Comparison of ENCODE assay signal across 9 mouse cellular contexts in the genomic region with DNA sequence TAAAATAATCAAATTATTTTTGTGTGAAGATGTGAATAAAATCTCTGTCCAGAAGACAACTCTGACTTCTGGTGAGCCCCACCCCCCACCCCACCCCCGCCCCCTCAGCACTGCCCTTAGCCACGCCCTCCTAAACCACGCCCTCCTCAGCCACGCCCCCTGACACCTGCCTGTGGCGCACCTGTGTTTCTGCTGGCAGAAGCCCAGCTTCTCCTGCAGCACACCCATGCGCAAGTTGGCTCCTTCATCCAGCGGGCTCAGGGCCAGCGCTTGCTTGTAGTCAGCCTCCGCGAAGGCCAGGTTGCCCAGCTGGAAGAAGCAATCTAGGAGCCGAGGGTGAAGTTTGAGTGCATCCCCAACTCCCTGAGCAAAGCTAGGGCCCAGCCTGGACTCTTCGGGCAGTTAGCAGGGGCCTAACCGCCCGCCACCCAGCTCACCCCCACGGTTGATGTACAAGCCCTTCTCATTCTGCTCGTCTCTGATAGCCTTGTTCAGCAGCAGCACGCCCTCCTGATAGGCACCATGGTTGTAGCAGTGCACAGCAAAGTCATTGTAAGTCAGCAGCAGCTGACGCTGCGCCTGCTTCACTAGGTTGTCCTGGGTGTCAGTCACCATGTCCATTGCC. TPM values are rescaled to one million over a fixed set of nuclear protein-coding genes. Genes with fewer than 3 reads are reported as not detected.
DNase-seq lines count a peak whose midpoint lies in the region; ATAC-seq and TF ChIP-seq lines count a peak whose summit lies in the region.
"Had no signal": no experiment of that assay in that cellular context is flagged by ENCODE, and none has a peak within 500 bp of the region (broad histone marks: within the 10 kb centered on the region; RNA-seq: fewer than 3 reads in every experiment).

No protein-coding gene starts in this region.

- TF ChIP-seq EP300 in lung, postnatal 0 days (IDR thresholded peaks at IDR 0.05) = no peak

- H3K27me3 ChIP-seq in limb, embryonic 14.5 days (ENCODE audit: control insufficient read depth, insufficient read depth, low read length) = no peaks in the 10 kb centered on the region
- no peaks in the 10 kb centered on the region for H3K27me3 ChIP-seq in limb, embryonic 10.5 days (ENCODE audit: low read depth, poor library complexity, severe bottlenecking)
- no peaks in the 10 kb centered on the region for H3K27me3 ChIP-seq in lung, postnatal 0 days (replicated peaks; ENCODE audit: insufficient read depth, low read length)
- H3K27me3 ChIP-seq in forebrain, embryonic 10.5 days (ENCODE audit: poor library complexity, severe bottlenecking) = no peaks in the 10 kb centered on the region

- H3K36me3 ChIP-seq in limb, embryonic 14.5 days (ENCODE audit: control insufficient read depth, insufficient read depth, low read length) = no peaks in the 10 kb centered on the region
- H3K36me3 ChIP-seq in limb, embryonic 10.5 days = no peaks in the 10 kb centered on the region
- no peaks in the 10 kb centered on the region for H3K36me3 ChIP-seq in lung, postnatal 0 days (ENCODE audit: insufficient read depth, low read length)
- no peaks in the 10 kb centered on the region for H3K36me3 ChIP-seq in forebrain, embryonic 10.5 days (replicated peaks)

- ATAC-seq in limb, embryonic 14.5 days (ENCODE audit: low FRiP score, low read depth) = no peak
- ATAC-seq in lung, postnatal 0 days = peak; percentile 60

- H3K4me1 ChIP-seq in limb, embryonic 14.5 days (ENCODE audit: control insufficient read depth, insufficient read depth, low read length) = no peaks in the 10 kb centered on the region
- peaks cover 16% of the 10 kb centered on the region for H3K4me1 ChIP-seq in limb, embryonic 10.5 days
- H3K4me1 ChIP-seq in lung, postnatal 0 days (ENCODE audit: insufficient read depth, low read depth, low read length) = no peaks in the 10 kb centered on the region
- H3K4me1 ChIP-seq in forebrain, embryonic 10.5 days = peaks cover 41% of the 10 kb centered on the region

- DNase-seq in limb, embryonic 14.5 days (ENCODE audit: low spot score) = peak; percentile 15
- no peak for DNase-seq in limb, embryonic 10.5 days (ENCODE audit: low spot score)
- peak; percentile 56 for DNase-seq in brain, adult 2 months (ENCODE audit: low read depth, low spot score)
- DNase-seq in kidney, postnatal 10 days = peak; percentile 69
- DNase-seq in lung, postnatal 0 days (ENCODE audit: low spot score) = peak; percentile 69
- no peak for DNase-seq in embryo, embryonic 10.5 days (ENCODE audit: low spot score)
- DNase-seq in forebrain, embryonic 10.5 days (ENCODE audit: extremely low spot score, low spot score) = no peak
- DNase-seq in right cerebral cortex, postnatal 4 days = no peak
- DNase-seq: heart, postnatal 36 days had no signal

- no peak overlapping the region for H3K4me3 ChIP-seq in limb, embryonic 14.5 days (replicated peaks; ENCODE audit: low read length)
- no peak overlapping the region for H3K4me3 ChIP-seq in limb, embryonic 10.5 days
- no peak overlapping the region for H3K4me3 ChIP-seq in lung, postnatal 0 days (ENCODE audit: low read depth, low read length)
- H3K4me3 ChIP-seq in forebrain, embryonic 10.5 days = no peak overlapping the region

- 46% methylated on average over 19 of the region's 19 CpGs for WGBS in limb, embryonic 14.5 days
- WGBS in limb, embryonic 10.5 days = 46% methylated on average over 19 of the region's 19 CpGs
- WGBS in lung, postnatal 0 days = 44% methylated on average over 18 of the region's 19 CpGs
- 55% methylated on average over 19 of the region's 19 CpGs for WGBS in forebrain, embryonic 10.5 days

- H3K9ac ChIP-seq in limb, embryonic 14.5 days (ENCODE audit: low read depth, low read length, severe bottlenecking) = no peak overlapping the region
- H3K9ac ChIP-seq in lung, postnatal 0 days (replicated peaks; ENCODE audit: low read depth) = no peak overlapping the region

- TF ChIP-seq POLR2A in limb, embryonic 14.5 days (IDR thresholded peaks at IDR 0.05; ENCODE audit: borderline replicate concordance, extremely low read depth, insufficient read depth, insufficient read length) = no peak

- H3K9me3 ChIP-seq in limb, embryonic 14.5 days (ENCODE audit: control insufficient read depth, low read length) = no peaks in the 10 kb centered on the region
- H3K9me3 ChIP-seq in limb, embryonic 10.5 days (replicated peaks) = no peaks in the 10 kb centered on the region
- H3K9me3 ChIP-seq in lung, postnatal 0 days (ENCODE audit: low read length) = no peaks in the 10 kb centered on the region
- no peaks in the 10 kb centered on the region for H3K9me3 ChIP-seq in forebrain, embryonic 10.5 days

- no peak overlapping the region for H3K4me2 ChIP-seq in limb, embryonic 14.5 days (replicated peaks; ENCODE audit: low read depth, low read length, severe bottlenecking)
- H3K4me2 ChIP-seq in lung, postnatal 0 days (replicated peaks; ENCODE audit: low read depth, low read length) = no peak overlapping the region

- H3K27ac ChIP-seq in limb, embryonic 14.5 days (replicated peaks; ENCODE audit: low read depth, low read length) = no peak overlapping the region
- no peak overlapping the region for H3K27ac ChIP-seq in limb, embryonic 10.5 days
- H3K27ac ChIP-seq in lung, postnatal 0 days (ENCODE audit: low read length) = no peak overlapping the region
- H3K27ac ChIP-seq in forebrain, embryonic 10.5 days = no peak overlapping the region

- TF ChIP-seq CTCF in lung, postnatal 0 days (IDR thresholded peaks at IDR 0.05) = no peak

RNA-seq across cellular contexts. Expression of a gene that starts 6.7 kb away (rescaled TPM):
- polyA plus RNA-seq in limb, embryonic 14.5 days (2012; rRNA removed) = 0.47 and 0.70 TPM in 2 replicates
- 0.12 and 0.15 TPM in 2 replicates for polyA plus RNA-seq in limb, embryonic 14.5 days (2014; fragmentation: Nextera tagmentation; extraction: Ambion mirVana)
- polyA plus RNA-seq in limb, embryonic 10.5 days (2016; fragmentation: Nextera tagmentation; extraction: Ambion mirVana) = 0.23 and 0.38 TPM in 2 replicates
- polyA plus RNA-seq in lung, postnatal 0 days (2015; fragmentation: Nextera tagmentation; extraction: Ambion mirVana) = 1.8 and 2.4 TPM in 2 replicates
- polyA plus RNA-seq in forebrain, embryonic 10.5 days (2016; fragmentation: Nextera tagmentation; extraction: Ambion mirVana) = 0.32 and 0.36 TPM in 2 replicates

RNA-seq across cellular contexts. Expression of a gene that starts 6.8 kb away (rescaled TPM):
- 11.3 and 11.5 TPM in 2 replicates for polyA plus RNA-seq in limb, embryonic 14.5 days (2012; rRNA removed)
- polyA plus RNA-seq in limb, embryonic 14.5 days (2014; fragmentation: Nextera tagmentation; extraction: Ambion mirVana) = 5.1 and 5.8 TPM in 2 replicates
- polyA plus RNA-seq in limb, embryonic 10.5 days (2016; fragmentation: Nextera tagmentation; extraction: Ambion mirVana) = 5.3 and 5.6 TPM in 2 replicates
- polyA plus RNA-seq in lung, postnatal 0 days (2015; fragmentation: Nextera tagmentation; extraction: Ambion mirVana) = 2.9 and 3.3 TPM in 2 replicates
- polyA plus RNA-seq in forebrain, embryonic 10.5 days (2016; fragmentation: Nextera tagmentation; extraction: Ambion mirVana) = 4.4 and 5.1 TPM in 2 replicates

RNA-seq across cellular contexts. Expression of a gene that starts 11.7 kb away (rescaled TPM):
- polyA plus RNA-seq in limb, embryonic 14.5 days (2012; rRNA removed) = 82.6 and 169 TPM in 2 replicates
- polyA plus RNA-seq in limb, embryonic 14.5 days (2014; fragmentation: Nextera tagmentation; extraction: Ambion mirVana) = 81.2 and 86.2 TPM in 2 replicates
- polyA plus RNA-seq in limb, embryonic 10.5 days (2016; fragmentation: Nextera tagmentation; extraction: Ambion mirVana) = 52.9 and 61.1 TPM in 2 replicates
- 60.9 and 63.5 TPM in 2 replicates for polyA plus RNA-seq in lung, postnatal 0 days (2015; fragmentation: Nextera tagmentation; extraction: Ambion mirVana)
- 54.0 and 54.9 TPM in 2 replicates for polyA plus RNA-seq in forebrain, embryonic 10.5 days (2016; fragmentation: Nextera tagmentation; extraction: Ambion mirVana)

RNA-seq across cellular contexts. Expression of a gene that starts 15.5 kb away (rescaled TPM):
- polyA plus RNA-seq in limb, embryonic 14.5 days (2012; rRNA removed) = 0.04 and 0.05 TPM in 2 replicates
- polyA plus RNA-seq in limb, embryonic 14.5 days (2014; fragmentation: Nextera tagmentation; extraction: Ambion mirVana) = 0.11 and 0.12 TPM in 2 replicates
- polyA plus RNA-seq in limb, embryonic 10.5 days (2016; fragmentation: Nextera tagmentation; extraction: Ambion mirVana) = 0.26 and 1.3 TPM in 2 replicates
- polyA plus RNA-seq in lung, postnatal 0 days (2015; fragmentation: Nextera tagmentation; extraction: Ambion mirVana) = 2.2 and 5.2 TPM in 2 replicates
- polyA plus RNA-seq in forebrain, embryonic 10.5 days (2016; fragmentation: Nextera tagmentation; extraction: Ambion mirVana) = 1.1 and 1.2 TPM in 2 replicates

RNA-seq across cellular contexts. Expression of a gene that starts 28.0 kb away (rescaled TPM):
- 0.14 and 0.15 TPM in 2 replicates for polyA plus RNA-seq in limb, embryonic 14.5 days (2012; rRNA removed)
- polyA plus RNA-seq in limb, embryonic 14.5 days (2014; fragmentation: Nextera tagmentation; extraction: Ambion mirVana) = not detected in 2 replicates
- 0.14 TPM in 1 of 2 replicates, not detected in the other for polyA plus RNA-seq in limb, embryonic 10.5 days (2016; fragmentation: Nextera tagmentation; extraction: Ambion mirVana)
- 0.30 TPM in 2 replicates for polyA plus RNA-seq in lung, postnatal 0 days (2015; fragmentation: Nextera tagmentation; extraction: Ambion mirVana)
- polyA plus RNA-seq in forebrain, embryonic 10.5 days (2016; fragmentation: Nextera tagmentation; extraction: Ambion mirVana) = 0.69 and 1.2 TPM in 2 replicates

Comparison
In these comparisons a context has a peak if more than half of its experiments do, and no peak if none do; other contexts are left out.
1. DNase-seq: peak in limb, embryonic 14.5 days (single experiment), brain, adult 2 months (single experiment), kidney, postnatal 10 days (single experiment) and lung, postnatal 0 days (single experiment); none in limb, embryonic 10.5 days (single experiment), embryo, embryonic 10.5 days (single experiment), forebrain, embryonic 10.5 days (single experiment) and right cerebral cortex, postnatal 4 days (single experiment).